Comparison of ENCODE assay signal across 7 mouse cellular contexts in genomic region chr3:143508280-143508679, GRCm38 (mm10).
DNase-seq lines count a peak whose midpoint lies in the region; ATAC-seq lines count a peak whose summit lies in the region.

No protein-coding gene starts in this region.

- peaks cover 3% of the 10 kb centered on the region; the same call in 1 of the 2 replicates for H3K4me1 ChIP-seq in kidney, embryonic 15.5 days

- no peaks in the 10 kb centered on the region for H3K9me3 ChIP-seq in kidney, embryonic 15.5 days (replicated peaks)

- no peak overlapping the region for H3K9ac ChIP-seq in kidney, embryonic 15.5 days

- H3K36me3 ChIP-seq in kidney, embryonic 15.5 days = no peaks in the 10 kb centered on the region

- WGBS in kidney, embryonic 15.5 days = 62% methylated on average over 1 of the region's 1 CpGs

- no peak overlapping the region for H3K4me3 ChIP-seq in kidney, embryonic 15.5 days (replicated peaks)

- H3K27ac ChIP-seq in kidney, embryonic 15.5 days = no peak overlapping the region

- H3K4me2 ChIP-seq in kidney, embryonic 15.5 days = no peak overlapping the region

- no peak for ATAC-seq in kidney, embryonic 15.5 days (replicated peaks; ENCODE audit: low FRiP score)
- peak; percentile 84 for ATAC-seq in megakaryocyte progenitor cell, adult 5-6 weeks (replicated peaks; ENCODE audit: poor library complexity)

- no peaks in the 10 kb centered on the region for H3K27me3 ChIP-seq in kidney, embryonic 15.5 days

- DNase-seq in kidney, adult 9 months = peak; percentile 39
- DNase-seq in R1 (ENCODE audit: low read depth, low spot score) = peak; percentile 3
- DNase-seq in brain, adult 2 months (ENCODE audit: low read depth, low spot score) = peak; percentile 80
- peak; percentile 55 to 67 for DNase-seq in kidney, postnatal 4 days
- peak; percentile 71 for DNase-seq in thymus, postnatal 4 days

Comparison
In these comparisons a context has a peak if more than half of its experiments do, and no peak if none do; other contexts are left out.
1. DNase-seq: peak in every context shown above with its lines; median percentile 80 in brain, adult 2 months; 71 in thymus, postnatal 4 days; 61 in kidney, postnatal 4 days; 39 in kidney, adult 9 months; 3 in R1.